Mouse (Mus musculus) lung, postnatal 0 days (tissue): ENCODE data around the gene Noxo1.

Experiments used
- CTCF ChIP-seq: IDR thresholded peaks from 2 replicates; pipeline ENCODE4 v1.5.1; 2016; ENCODE audit warnings: antibody characterized with exemption, mild to moderate bottlenecking
- EP300 ChIP-seq: IDR thresholded peaks from 2 replicates; pipeline ENCODE4 v1.6.1; 2016; ENCODE audit warnings: antibody characterized with exemption, mild to moderate bottlenecking, control low read depth

GRCm38 (mm10) chr17:24653967-24654710 lies 41.9 kb upstream of the Noxo1 start:
- TF ChIP-seq CTCF (peak; percentile 98), EP300 (0 out of 2 replicates have a peak, but pooled peaks have one; percentile 28)
